Mouse (Mus musculus) embryonic fibroblast, embryonic 13.5 days (primary cell): Measurements from ENCODE around the gene Lyrm7.

Experiments
- CTCF ChIP-seq: IDR thresholded peaks from 2 replicates; pipeline ENCODE4 v1.5.1; 2011; ENCODE audit warnings: mild to moderate bottlenecking, control low read depth, low read length, moderate library complexity, borderline replicate concordance; ENCODE audit not compliant: insufficient read depth
- POLR2A ChIP-seq: IDR thresholded peaks from 2 replicates; pipeline ENCODE4 v1.6.1; 2011; ENCODE audit warnings: low read depth, mild to moderate bottlenecking, control low read depth, low read length, moderate library complexity

DNA sequence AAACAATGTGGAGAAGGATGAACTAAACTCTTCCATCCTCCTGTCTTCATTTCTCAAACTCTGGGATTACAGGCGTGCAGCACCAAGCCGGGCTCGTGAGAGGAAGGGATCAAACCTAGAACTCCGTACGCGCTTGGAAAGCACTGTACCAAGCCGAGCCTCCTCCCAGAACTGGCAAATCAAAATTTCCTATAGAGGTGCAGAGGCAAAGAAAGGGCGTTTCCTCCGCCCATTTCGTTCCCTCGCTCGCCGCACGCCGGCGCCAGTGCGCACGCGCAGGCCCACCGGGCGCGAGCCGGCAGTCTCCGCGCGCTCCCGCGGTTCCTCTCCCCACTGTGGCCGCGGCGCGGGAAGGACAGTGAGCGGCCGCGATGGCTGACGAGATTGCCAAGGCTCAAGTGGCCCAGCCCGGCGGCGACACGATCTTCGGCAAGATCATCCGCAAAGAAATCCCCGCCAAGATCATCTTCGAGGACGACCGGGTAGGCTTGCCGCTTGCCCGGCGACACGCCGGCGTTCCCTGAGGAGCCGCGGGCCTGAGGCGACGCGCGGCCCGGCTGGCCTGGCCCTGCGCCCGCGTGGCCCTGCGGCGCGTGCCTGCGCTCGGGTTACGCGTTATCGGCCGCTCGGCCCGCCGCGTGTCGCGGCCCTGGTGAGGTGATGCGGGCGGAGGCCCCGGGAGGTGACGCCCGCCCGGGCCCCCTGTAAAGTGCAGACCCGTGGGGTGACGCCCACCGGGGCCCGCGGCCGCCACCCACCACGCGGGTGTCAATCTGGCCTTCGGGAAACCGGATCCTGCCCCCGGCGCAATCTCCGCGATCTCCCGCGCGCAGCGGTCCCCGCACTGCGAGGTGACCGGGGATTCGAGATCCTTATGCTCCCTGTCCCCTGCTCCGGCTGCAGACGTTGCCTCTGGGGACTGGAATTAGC lies 5.7 kb upstream of the Lyrm7 start, which contains the start of gene Hint1:
- TF ChIP-seq CTCF: no peak
- peak; percentile 91 for TF ChIP-seq POLR2A
